Mouse (Mus musculus): ENCODE data around the gene Abca5.

Gene Abca5

DNA sequence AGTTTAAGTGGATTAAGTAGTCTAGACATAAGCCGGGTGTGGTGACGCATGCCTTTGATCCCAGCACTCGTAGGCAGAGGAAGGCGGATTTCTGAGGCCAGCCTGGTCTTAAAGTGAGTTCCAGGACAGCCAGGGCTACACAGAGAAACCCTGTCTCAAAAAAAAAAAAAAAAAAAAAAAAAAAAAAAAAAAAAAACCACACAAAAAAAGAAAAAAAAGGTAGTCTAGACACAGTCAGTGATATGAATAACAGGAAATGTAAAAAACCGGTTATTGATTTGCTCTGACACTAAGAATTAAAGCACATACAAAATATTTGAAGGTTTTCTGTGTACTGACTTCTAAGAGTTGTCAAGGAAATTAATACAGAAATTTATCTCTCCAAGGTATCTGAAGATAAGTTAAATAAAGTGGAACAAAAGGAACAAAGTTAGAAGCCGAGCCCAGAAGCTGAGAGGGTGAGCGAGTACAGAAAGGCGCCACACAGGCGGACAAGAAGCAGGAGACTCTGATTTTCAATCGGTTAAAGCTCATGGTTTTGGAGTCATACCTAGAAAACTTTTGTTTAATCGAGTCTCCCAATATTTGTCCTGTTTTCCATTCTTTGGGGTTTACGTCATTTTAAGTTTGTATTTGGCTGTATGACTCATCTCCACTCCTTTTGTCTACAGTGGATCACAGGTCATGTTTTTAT is 30.9 kb downstream of the Abca5 start:
- in situ Hi-C loops (cut with MboI; ENCODE audit: unreplicated experiment in 2 of 2) = no loop called here

DNA sequence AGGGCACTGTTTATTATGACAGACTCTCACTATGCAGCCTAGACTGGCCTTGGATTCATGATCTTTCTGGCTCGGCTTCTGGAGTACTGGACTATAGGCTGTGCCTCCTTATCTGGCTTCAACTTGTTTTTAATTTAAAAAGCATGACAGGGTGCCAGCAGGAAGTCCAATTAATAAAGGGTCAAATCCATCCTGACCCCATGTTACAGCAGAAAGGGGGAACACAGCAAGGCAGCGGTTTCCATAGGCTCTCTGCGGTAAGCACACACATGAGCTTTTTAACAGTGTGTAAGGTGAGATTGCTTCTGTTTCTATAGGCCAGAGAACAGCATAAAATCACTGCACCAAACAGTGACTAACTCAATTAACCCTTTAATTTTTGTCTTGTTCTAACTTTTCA is 34.1 kb downstream of the Abca5 start:
- in situ Hi-C loops (cut with MboI; ENCODE audit: unreplicated experiment in 2 of 2) = no loop called here

DNA sequence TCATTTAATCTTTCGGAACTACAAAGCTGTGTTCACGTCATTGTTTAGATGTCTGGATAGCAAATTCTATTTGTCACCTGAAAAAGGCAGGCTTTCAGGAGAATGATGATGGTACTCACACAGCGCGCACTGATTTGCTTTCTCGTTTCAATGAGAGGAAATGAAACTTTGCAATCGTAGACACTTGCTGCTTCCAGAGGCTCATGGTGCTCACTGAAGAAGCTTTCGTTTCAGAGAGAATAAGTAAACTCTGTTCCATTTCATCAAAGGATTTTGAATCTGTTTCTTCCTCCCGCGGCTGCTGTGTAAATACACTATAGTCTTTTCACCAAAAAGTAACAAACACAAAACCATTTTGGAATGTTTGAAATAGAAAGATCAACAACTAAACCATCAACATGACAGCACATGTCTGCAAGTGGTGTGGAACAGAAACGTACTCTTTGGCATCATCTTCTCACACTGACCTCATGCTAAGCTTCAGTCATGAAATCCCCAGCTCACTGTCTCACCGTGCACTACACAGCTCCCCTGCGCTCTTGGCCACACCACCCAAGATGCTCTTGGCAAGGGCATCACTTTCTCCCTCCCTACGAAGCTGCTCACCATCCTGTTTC is 39.5 kb downstream of the Abca5 start:
- in situ Hi-C loops (cut with MboI; ENCODE audit: unreplicated experiment in 2 of 2) = loop anchor here in 1 of 2 experiments (25.0 kb wide), 2 partner anchors 1036 to 1836 kb away; no protein-coding TSS in a partner anchor

DNA sequence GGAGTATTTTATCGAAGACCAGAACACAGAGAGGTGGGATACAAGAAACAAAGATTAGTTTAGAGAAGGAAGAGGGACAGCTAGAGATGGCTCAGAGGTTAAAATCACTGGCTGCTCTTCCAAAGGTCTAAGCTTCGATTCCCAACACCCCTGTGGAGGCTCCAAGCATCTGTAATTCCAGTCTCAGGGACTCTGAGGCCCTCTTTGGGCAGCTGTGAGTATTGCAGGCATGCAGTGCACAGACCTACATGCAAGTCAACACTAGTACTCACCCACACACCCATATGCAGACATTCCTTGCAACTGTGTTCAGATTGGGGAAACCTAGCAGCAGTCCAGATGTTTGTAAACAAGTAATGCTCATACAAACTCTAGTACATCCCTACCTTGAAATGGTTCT is 46.9 kb downstream of the Abca5 start:
- in situ Hi-C loops (cut with MboI; ENCODE audit: unreplicated experiment in 2 of 2) = loop anchor here in 1 of 2 experiments (25.0 kb wide), 2 partner anchors 1028 to 1828 kb away; no protein-coding TSS in a partner anchor

DNA sequence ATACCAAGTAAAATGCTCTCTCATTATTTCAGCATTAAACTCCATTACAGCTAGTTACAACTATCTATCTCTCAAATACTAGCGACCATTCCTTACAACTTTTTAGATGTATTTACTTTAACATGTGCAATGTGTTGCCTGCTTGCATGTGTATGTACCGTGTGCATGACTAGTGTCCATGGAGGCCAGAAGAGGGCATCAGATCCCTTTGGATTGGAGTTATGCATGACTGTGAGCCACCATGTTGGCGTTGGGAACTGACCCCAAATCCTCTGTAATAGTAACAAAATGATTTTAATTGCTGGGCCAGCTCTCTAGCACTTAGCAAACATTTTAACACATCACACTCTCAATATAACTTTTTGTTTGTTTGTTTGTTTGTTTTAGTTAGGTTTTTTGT is 49.1 kb downstream of the Abca5 start:
- in situ Hi-C loops (cut with MboI; ENCODE audit: unreplicated experiment in 2 of 2) = loop anchor here in 1 of 2 experiments (25.0 kb wide), 2 partner anchors 1026 to 1826 kb away; no protein-coding TSS in a partner anchor

DNA sequence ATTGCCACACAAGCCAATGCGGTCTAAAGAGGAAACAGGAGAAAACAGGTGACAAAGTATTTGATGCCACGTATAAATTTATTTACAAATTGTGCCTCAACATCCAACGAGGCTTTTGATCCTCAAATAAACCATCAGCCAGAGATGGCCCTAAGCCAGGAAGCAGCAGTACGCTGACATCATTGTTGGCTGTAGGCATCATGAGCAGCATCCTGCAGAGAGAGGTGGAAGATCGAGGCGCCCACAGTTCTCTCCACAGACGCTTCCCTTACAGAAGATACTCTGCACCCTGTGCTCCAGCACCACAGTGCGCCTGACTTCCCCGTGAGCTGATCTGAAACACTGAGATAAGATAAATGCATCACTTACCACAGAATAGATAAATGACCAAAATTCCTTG is 49.8 kb downstream of the Abca5 start:
- in situ Hi-C loops (cut with MboI; ENCODE audit: unreplicated experiment in 2 of 2) = loop anchor here in 1 of 2 experiments (25.0 kb wide), 2 partner anchors 1025 to 1825 kb away; no protein-coding TSS in a partner anchor

DNA sequence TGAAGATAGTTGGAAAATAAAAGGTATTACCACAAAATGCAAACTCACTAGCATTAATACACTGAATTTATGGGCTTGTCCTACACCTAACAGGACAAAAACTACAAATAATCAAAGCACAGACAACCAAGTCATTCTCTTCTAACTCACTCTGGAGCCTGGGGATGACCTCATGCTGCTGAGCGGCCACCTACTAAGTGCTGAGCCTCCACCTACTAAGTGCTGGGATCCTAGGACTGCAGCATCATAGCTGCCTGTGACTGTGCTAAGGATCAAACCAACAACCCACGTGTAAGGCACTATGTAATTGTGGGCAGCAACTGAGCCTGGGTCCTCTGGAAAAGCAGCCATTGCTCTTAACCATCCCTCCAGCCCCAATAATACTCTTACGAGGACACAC is 51.2 kb downstream of the Abca5 start:
- in situ Hi-C loops (cut with MboI; ENCODE audit: unreplicated experiment in 2 of 2) = loop anchor here in 1 of 2 experiments (25.0 kb wide), 2 partner anchors 1024 to 1824 kb away; no protein-coding TSS in a partner anchor

DNA sequence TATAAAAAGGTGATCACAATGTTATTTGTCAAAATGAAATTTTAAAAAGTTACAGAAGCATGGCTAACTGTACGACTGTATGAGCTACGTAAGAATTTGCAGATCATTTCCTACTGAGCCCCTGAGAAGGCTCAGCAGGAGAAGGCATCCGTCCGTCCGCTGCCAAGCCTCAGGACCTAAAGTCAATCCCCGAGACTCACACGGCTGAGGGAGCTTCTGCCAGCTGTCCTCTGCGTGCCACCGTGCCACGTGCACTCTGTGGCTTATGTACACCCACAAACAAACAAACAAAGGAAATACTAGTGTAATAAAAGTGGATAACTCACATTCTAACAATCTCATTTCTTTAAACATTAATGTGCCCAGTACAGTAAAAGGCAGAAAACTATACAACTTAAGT is 52.7 kb downstream of the Abca5 start:
- in situ Hi-C loops (cut with MboI; ENCODE audit: unreplicated experiment in 2 of 2) = loop anchor here in 1 of 2 experiments (25.0 kb wide), 2 partner anchors 1023 to 1823 kb away; no protein-coding TSS in a partner anchor

DNA sequence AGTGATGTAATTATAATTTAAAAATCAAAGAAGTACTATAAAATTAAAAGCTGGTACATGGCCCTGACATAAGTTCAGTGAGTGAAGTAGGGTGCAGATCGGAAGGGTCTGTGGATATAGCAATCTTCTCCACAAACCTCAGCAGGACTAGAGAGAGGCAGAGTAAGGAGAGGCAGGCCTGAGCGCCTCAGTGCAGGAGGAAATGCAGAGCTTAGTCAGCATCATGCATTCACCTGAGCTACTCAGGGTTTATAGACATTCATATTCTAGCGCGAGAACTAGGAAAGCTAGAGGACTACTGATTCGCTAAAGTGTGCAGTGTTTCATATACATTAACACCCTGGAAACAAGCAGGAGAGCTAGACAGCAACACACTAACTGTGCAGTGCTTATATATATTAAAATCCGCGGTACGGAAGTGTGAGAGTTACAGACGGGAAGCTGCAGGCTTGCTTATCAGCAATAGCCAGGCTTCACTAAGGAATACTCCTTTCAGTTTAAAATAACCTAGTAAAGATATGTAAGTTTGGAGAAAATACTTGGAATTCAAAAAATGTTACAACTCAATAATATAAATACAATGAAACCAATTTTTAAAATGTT is 53.2 kb downstream of the Abca5 start:
- in situ Hi-C loops (cut with MboI; ENCODE audit: unreplicated experiment in 2 of 2) = loop anchor here in 1 of 2 experiments (25.0 kb wide), 2 partner anchors 1022 to 1822 kb away; no protein-coding TSS in a partner anchor

DNA sequence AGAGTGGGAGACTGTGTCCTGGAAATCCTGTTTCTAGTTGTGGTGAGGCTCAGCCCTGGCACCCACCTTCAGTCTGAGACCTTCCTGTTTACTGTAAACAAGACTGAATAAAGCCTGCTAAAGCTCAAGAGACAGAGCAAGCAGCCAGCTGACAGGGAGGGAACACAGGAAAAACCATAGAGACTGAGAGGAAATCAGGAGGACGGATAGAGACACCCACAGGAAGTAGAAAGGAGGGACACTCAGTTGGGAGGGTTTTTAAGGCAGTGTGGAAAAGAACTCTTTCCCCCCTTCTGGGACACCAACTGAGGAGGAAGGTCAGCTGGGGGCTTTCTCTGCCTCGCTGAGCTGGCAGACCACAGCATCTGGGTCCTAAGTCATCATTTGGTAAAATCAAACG is 62.7 kb downstream of the Abca5 start:
- in situ Hi-C loops (cut with MboI; ENCODE audit: unreplicated experiment in 2 of 2) = loop anchor here (25.0 kb wide), 3 partner anchors 587 to 1812 kb away; no protein-coding TSS in a partner anchor

DNA sequence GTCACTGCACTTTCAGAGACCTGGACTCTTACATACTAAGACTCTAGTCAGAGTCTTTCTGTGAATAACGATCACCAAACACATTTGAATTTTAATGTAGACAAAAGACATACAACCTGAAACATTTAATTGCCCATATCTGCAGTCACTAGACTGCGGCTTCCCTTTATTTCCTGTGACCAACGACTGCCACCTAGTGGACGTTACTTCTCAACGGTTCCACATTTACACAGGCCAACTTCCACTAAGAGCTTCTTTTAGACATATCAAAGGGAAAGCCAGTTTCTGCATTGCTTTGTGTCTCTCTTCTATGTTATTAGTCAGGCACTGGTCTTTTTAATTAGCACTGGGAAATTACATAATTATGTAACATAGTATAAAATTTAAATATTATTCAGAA is 65.8 kb downstream of the Abca5 start:
- in situ Hi-C loops (cut with MboI; ENCODE audit: unreplicated experiment in 2 of 2) = loop anchor here in 1 of 2 experiments (25.0 kb wide), 2 partner anchors 584 to 1809 kb away; no protein-coding TSS in a partner anchor

DNA sequence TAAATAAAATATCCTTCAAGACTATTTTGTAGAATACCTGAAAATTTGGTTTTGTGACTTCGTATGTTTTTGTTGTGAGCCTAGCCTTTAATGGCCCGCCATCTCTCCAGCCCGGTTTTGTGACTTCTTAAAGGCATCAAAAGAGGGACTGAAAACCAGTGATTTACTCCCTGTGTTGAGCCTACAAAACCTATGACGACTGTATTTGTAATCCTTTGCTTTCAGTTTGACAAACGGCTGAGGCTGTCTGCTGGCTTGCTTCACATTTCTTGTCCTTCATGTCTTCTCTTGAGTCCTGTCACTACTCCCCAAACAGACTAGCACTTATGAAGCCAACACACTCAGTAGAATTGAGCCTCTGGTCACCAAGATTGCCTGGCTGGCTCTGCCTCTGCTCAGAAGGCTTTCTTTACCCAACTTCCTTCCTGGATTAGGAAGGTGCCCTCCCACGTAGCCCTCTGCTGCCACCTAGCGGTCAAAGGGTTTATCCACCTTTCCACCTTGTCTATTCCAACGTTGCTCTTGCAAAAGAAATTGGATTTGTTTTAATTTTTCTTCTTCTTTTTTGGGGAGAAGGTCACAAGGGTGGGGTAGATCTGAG is 69.2 kb downstream of the Abca5 start:
- in situ Hi-C loops (cut with MboI; ENCODE audit: unreplicated experiment in 2 of 2) = loop anchor here (5.0 to 25.0 kb wide), 5 partner anchors 396 to 1806 kb away; no protein-coding TSS in a partner anchor

DNA sequence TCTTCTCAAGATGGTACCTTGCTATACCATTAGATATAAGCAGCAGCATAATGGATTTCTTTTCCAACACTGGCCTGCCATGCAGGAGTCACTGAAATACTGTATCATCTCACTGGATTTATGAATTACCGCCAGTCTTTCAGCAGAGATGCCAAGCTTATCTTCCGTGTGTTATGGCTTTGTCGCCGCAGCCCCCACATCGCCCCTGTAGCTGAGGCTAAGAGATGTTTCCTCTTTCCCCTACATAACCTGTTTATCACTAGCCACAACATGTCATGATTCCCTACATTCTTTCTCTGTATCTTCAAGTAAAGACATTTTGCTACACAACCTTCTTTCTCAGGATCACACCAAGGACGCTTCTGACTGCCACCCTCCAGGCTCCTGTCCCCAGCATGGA is 70.3 kb downstream of the Abca5 start:
- in situ Hi-C loops (cut with MboI; ENCODE audit: unreplicated experiment in 2 of 2) = loop anchor here (5.0 to 25.0 kb wide), 5 partner anchors 395 to 1805 kb away; no protein-coding TSS in a partner anchor

DNA sequence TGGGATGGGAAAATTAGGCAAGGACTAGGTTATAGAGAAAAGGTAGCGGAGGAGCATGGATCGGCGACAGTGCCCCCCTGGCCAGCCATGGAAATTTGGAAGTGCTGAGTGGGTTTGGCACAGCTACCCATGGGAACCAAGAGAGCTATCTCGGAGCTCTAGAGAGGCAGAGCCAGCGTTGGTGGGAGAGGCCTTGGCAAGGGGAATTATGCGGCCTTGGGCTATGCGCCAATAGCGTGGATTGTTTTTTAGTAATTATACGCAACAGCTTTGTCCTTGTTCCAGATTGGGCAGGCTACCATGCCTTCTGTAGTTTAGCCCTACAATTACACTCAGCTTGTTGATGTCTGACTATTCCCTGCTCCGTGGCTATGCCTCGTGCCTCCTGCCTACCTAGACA is 70.8 kb downstream of the Abca5 start:
- in situ Hi-C loops (cut with MboI; ENCODE audit: unreplicated experiment in 2 of 2) = loop anchor here (5.0 to 25.0 kb wide), 5 partner anchors 394 to 1804 kb away; no protein-coding TSS in a partner anchor

DNA sequence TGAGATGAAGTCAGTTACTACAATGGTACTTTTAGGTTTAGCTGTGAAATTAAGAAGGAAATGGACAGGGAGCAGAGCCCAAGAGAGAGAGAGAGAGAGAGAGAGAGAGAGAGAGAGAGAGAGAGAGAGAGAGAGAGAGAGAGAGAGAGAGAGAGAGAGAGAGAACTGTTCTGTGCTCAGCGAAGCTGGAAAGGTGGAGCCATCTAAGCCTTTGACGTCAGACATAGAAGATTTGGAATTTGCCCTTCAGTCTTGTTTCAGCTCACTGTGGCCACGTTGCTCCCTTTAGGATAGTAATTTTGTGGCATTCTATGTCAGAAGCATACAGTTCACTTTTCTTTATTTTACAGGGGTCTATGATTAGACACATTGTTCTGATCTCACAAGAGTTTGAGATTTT is 75.6 kb downstream of the Abca5 start:
- in situ Hi-C loops (cut with MboI; ENCODE audit: unreplicated experiment in 2 of 2) = loop anchor here (10.0 to 25.0 kb wide), 3 partner anchors 575 to 1800 kb away; no protein-coding TSS in a partner anchor

DNA sequence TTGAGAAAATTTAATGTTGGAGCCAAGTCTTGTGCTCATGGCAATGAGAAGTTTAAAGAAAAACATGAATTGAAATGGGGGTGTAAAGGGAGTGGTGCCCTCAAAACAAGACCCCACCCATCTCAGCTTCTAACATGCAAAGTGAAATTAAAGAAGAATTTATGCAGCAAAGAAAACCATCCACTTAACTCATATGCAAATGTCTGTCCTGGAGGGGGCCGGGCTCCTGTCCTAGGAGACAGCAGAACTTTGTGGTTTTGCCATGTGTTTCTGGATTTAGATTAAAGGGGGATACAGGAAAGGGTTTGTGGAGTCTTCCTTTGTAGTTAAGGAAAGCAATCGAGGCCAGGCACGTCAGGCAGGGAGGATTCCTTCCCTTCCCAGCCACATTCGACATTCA is 79.6 kb downstream of the Abca5 start:
- in situ Hi-C loops (cut with MboI; ENCODE audit: unreplicated experiment in 2 of 2) = loop anchor here in 1 of 2 experiments (25.0 kb wide), 2 partner anchors 571 to 1796 kb away; no protein-coding TSS in a partner anchor

DNA sequence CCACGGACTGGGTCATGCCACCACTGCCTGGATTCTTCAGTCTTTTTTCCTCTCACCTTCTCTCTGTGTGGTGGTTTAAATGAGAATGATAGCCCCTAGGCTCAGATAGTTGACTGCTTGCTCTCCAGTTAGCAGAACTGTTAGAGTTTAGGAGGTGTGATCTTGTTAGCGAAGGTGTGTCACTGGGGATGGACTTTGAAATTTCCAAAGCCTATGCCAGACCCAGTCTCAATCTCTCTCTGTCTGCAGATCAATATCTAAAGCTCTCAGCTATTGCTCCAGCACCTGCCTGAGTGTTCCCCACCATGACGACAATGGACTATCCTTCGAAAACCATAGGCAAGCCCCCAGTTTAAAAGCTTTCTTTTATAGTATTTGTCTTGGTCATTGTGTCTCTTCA is 80.5 kb downstream of the Abca5 start:
- in situ Hi-C loops (cut with MboI; ENCODE audit: unreplicated experiment in 2 of 2) = loop anchor here in 1 of 2 experiments (25.0 kb wide), 2 partner anchors 570 to 1795 kb away; no protein-coding TSS in a partner anchor

DNA sequence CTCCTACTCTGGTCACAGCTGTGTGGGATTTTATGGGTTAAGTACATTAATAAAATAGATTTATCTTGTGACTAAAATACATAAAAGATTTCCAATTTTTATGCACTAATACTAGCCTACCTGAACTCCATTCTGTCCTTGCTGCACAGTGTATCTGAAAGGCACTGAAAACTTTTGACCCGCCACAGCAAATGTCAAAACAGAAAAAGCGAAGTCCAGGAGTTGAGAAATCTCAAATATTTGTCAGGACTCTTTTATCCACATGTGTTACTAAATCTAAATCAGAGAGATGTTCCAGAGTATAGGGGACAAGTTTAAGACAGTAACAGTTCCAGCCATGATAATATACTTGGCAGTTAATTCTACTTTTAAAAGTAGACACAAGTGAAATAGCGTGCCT is 85.3 kb downstream of the Abca5 start:
- in situ Hi-C loops (cut with MboI; ENCODE audit: unreplicated experiment in 2 of 2) = loop anchor here in 1 of 2 experiments (25.0 kb wide), 2 partner anchors 565 to 1790 kb away; no protein-coding TSS in a partner anchor

DNA sequence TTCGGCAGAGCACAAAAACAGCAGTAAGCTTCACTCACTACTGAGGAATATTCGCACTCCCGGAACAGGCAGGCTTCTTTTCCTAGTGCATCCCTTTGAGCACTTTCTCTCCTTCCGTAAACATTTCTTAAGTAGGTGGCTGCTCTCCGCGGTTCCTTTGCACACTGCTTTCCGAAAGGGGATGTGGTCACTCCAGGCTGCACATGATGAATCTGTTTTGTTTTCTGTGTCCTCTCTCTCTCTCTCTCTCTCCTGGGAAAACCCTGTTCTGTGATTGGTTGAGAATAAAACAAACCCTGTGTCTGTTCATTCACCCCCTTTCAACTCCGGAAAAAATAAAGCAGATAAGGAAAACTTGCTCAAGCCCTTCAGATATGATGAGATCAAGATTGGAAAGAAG is 86.0 kb downstream of the Abca5 start, which contains the start of gene Abca6:
TSS of gene Abca6 (minus strand) at position 243 of the 400 bp plus-strand sequence.
- in situ Hi-C loops (cut with MboI; ENCODE audit: unreplicated experiment in 2 of 2) = loop anchor here in 1 of 2 experiments (25.0 kb wide), 2 partner anchors 564 to 1789 kb away; no protein-coding TSS in a partner anchor

DNA sequence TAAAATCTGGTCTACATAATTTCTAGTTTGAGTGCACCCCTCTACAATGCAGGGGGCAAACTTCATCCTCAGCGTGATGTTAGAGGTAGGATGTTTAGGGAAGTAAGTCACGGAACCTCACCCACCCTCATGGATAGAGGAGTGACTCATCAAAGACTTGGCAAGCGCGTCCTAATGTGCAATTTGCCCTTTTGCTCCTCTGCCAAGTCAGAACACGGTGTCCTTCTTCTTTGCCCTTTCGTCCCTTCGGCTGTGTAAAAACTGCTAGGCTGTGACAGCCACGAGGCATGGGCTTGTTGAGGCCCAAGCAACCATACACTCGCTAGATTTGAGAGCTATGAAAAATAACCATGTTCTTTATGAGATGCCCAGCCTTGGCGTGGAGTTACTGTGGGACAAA is 92.8 kb downstream of the Abca5 start:
- in situ Hi-C loops (cut with MboI; ENCODE audit: unreplicated experiment in 2 of 2) = no loop called here
